Mouse (Mus musculus) lung, postnatal 0 days (tissue): ENCODE results near the gene Egln3.

Source experiments
- CTCF ChIP-seq: IDR thresholded peaks from 2 replicates; pipeline ENCODE4 v1.5.1; 2016; ENCODE audit warnings: antibody characterized with exemption, mild to moderate bottlenecking
- EP300 ChIP-seq: IDR thresholded peaks from 2 replicates; pipeline ENCODE4 v1.6.1; 2016; ENCODE audit warnings: antibody characterized with exemption, mild to moderate bottlenecking, control low read depth

GRCm38 (mm10) chr12:54205731-54206130, 2.1 kb upstream of the Egln3 start:
- TF ChIP-seq CTCF (no peak), EP300 (no peak)
